Mouse (Mus musculus): ENCODE results near the gene 1500009L16Rik. TPM values are rescaled to one million over a fixed set of nuclear protein-coding genes. Genes with fewer than 3 reads are reported as not detected.

Gene 1500009L16Rik
- polyA plus RNA-seq (2016; fragmentation: Nextera tagmentation; extraction: Ambion mirVana): 41.6 and 45.4 TPM in 2 replicates

GRCm38 (mm10) chr10:83722579-83723031, at the start of gene 1500009L16Rik:
Gene 1500009L16Rik (plus strand): TSS chr10:83722865.
- DNase-seq (ENCODE audit: low spot score): peak; percentile 91
- Histone ChIP-seq H3K4me3 (peak within 1 kb of the TSS; percentile 82), H3K9me3 (peaks cover 5% of the 10 kb centered on the region; the same call in 1 of the 2 replicates), H3K4me1 (replicated peaks) (peaks cover 18% of the 10 kb centered on the region), H3K27ac (peak within 1 kb of the TSS; percentile 87), H3K27me3 (ENCODE audit: insufficient read depth, poor library complexity, severe bottlenecking) (0 out of 2 replicates have a peak, but pooled peaks cover 7% of the 10 kb centered on the region), H3K36me3 (no peaks in the 10 kb centered on the region)
- under 1% methylated on average over 37 of the region's 37 CpGs for WGBS

- 88% methylated on average over 12 of the region's 12 CpGs for WGBS
- H3K4me3 ChIP-seq: no peak overlapping the region
- H3K4me1 ChIP-seq (replicated peaks): no peaks in the 10 kb centered on the region
- H3K9me3 ChIP-seq: 0 out of 2 replicates have a peak, but pooled peaks cover 3% of the 10 kb centered on the region
- no peaks in the 10 kb centered on the region for H3K27me3 ChIP-seq (ENCODE audit: insufficient read depth, poor library complexity, severe bottlenecking)
- no peaks in the 10 kb centered on the region for H3K36me3 ChIP-seq
- no peak for DNase-seq (ENCODE audit: low spot score)
- 0 out of 2 replicates have a peak overlapping the region, but pooled peaks have one; percentile 1 for H3K27ac ChIP-seq
These were observed 41.3 kb upstream of the 1500009L16Rik start for GRCm38 (mm10) chr10:83681334-83681733.

GRCm38 (mm10) chr10:83688215-83688614, 34.5 kb upstream of the 1500009L16Rik start:
- Histone ChIP-seq H3K36me3 (no peaks in the 10 kb centered on the region), H3K27me3 (ENCODE audit: insufficient read depth, poor library complexity, severe bottlenecking) (no peaks in the 10 kb centered on the region), H3K4me3 (no peak overlapping the region), H3K27ac (no peak overlapping the region), H3K4me1 (replicated peaks) (no peaks in the 10 kb centered on the region), H3K9me3 (no peaks in the 10 kb centered on the region)
- DNase-seq (ENCODE audit: low spot score): no peak
- 95% methylated on average over 2 of the region's 2 CpGs for WGBS

GRCm38 (mm10) chr10:83692175-83692895, 30.3 kb upstream of the 1500009L16Rik start:
- WGBS: 85% methylated on average over 11 of the region's 11 CpGs
- Histone ChIP-seq H3K36me3 (no peaks in the 10 kb centered on the region), H3K4me3 (no peak overlapping the region), H3K27ac (no peak overlapping the region), H3K9me3 (no peaks in the 10 kb centered on the region), H3K27me3 (ENCODE audit: insufficient read depth, poor library complexity, severe bottlenecking) (no peaks in the 10 kb centered on the region), H3K4me1 (replicated peaks) (no peaks in the 10 kb centered on the region)
- DNase-seq (ENCODE audit: low spot score): no peak

- H3K4me3 ChIP-seq: no peak overlapping the region
- 84% methylated on average over 4 of the region's 4 CpGs for WGBS
- no peaks in the 10 kb centered on the region for H3K36me3 ChIP-seq
- H3K27me3 ChIP-seq (ENCODE audit: insufficient read depth, poor library complexity, severe bottlenecking): no peaks in the 10 kb centered on the region
- DNase-seq (ENCODE audit: low spot score): no peak
- no peaks in the 10 kb centered on the region for H3K9me3 ChIP-seq
- no peak overlapping the region for H3K27ac ChIP-seq
- H3K4me1 ChIP-seq (replicated peaks): no peaks in the 10 kb centered on the region
These were observed 26.4 kb upstream of the 1500009L16Rik start for GRCm38 (mm10) chr10:83696226-83696625.

GRCm38 (mm10) chr10:83706628-83707027, 16.0 kb upstream of the 1500009L16Rik start:
- 90% methylated on average over 12 of the region's 12 CpGs for WGBS
- no peaks in the 10 kb centered on the region for H3K4me1 ChIP-seq (replicated peaks)
- no peaks in the 10 kb centered on the region for H3K27me3 ChIP-seq (ENCODE audit: insufficient read depth, poor library complexity, severe bottlenecking)
- no peaks in the 10 kb centered on the region for H3K9me3 ChIP-seq
- H3K36me3 ChIP-seq: no peaks in the 10 kb centered on the region
- no peak overlapping the region for H3K27ac ChIP-seq
- no peak overlapping the region for H3K4me3 ChIP-seq
- DNase-seq (ENCODE audit: low spot score): no peak

GRCm38 (mm10) chr10:83709920-83710319, 12.7 kb upstream of the 1500009L16Rik start:
- no peak for DNase-seq (ENCODE audit: low spot score)
- H3K4me1 ChIP-seq (replicated peaks): no peaks in the 10 kb centered on the region
- H3K4me3 ChIP-seq: no peak overlapping the region
- no peak overlapping the region for H3K27ac ChIP-seq
- no peaks in the 10 kb centered on the region for H3K36me3 ChIP-seq
- no peaks in the 10 kb centered on the region for H3K27me3 ChIP-seq (ENCODE audit: insufficient read depth, poor library complexity, severe bottlenecking)
- 68% methylated on average over 3 of the region's 3 CpGs for WGBS
- no peaks in the 10 kb centered on the region for H3K9me3 ChIP-seq

- 77% methylated on average over 10 of the region's 10 CpGs for WGBS
- Histone ChIP-seq H3K36me3 (no peaks in the 10 kb centered on the region), H3K27me3 (ENCODE audit: insufficient read depth, poor library complexity, severe bottlenecking) (no peaks in the 10 kb centered on the region), H3K4me1 (replicated peaks) (no peaks in the 10 kb centered on the region), H3K9me3 (no peaks in the 10 kb centered on the region), H3K4me3 (no peak overlapping the region), H3K27ac (no peak overlapping the region)
- no peak for DNase-seq (ENCODE audit: low spot score)
These were observed 10.9 kb upstream of the 1500009L16Rik start for GRCm38 (mm10) chr10:83711769-83712168.

- no peaks in the 10 kb centered on the region for H3K9me3 ChIP-seq
- H3K27ac ChIP-seq: no peak overlapping the region
- H3K36me3 ChIP-seq: no peaks in the 10 kb centered on the region
- H3K4me1 ChIP-seq (replicated peaks): peaks cover 18% of the 10 kb centered on the region
- 0 out of 2 replicates have a peak, but pooled peaks cover 4% of the 10 kb centered on the region for H3K27me3 ChIP-seq (ENCODE audit: insufficient read depth, poor library complexity, severe bottlenecking)
- DNase-seq (ENCODE audit: low spot score): no peak
- no peak overlapping the region for H3K4me3 ChIP-seq
- 88% methylated on average over 12 of the region's 12 CpGs for WGBS
These were observed 3.7 kb upstream of the 1500009L16Rik start for GRCm38 (mm10) chr10:83718855-83719474.

- peak overlapping the region; percentile 87 for H3K27ac ChIP-seq
- no peak for DNase-seq (ENCODE audit: low spot score)
- H3K36me3 ChIP-seq: no peaks in the 10 kb centered on the region
- H3K4me3 ChIP-seq: peak overlapping the region; percentile 82
- peaks cover 5% of the 10 kb centered on the region; the same call in 1 of the 2 replicates for H3K9me3 ChIP-seq
- 0 out of 2 replicates have a peak, but pooled peaks cover 7% of the 10 kb centered on the region for H3K27me3 ChIP-seq (ENCODE audit: insufficient read depth, poor library complexity, severe bottlenecking)
- WGBS: under 1% methylated on average over 23 of the region's 23 CpGs
- peaks cover 18% of the 10 kb centered on the region for H3K4me1 ChIP-seq (replicated peaks)
These were observed 390 bp downstream of the 1500009L16Rik start for GRCm38 (mm10) chr10:83723055-83723454.

GRCm38 (mm10) chr10:83724351-83725059, 1.8 kb downstream of the 1500009L16Rik start:
- Histone ChIP-seq H3K27ac (no peak overlapping the region), H3K4me1 (replicated peaks) (peaks cover 18% of the 10 kb centered on the region), H3K36me3 (no peaks in the 10 kb centered on the region), H3K27me3 (ENCODE audit: insufficient read depth, poor library complexity, severe bottlenecking) (0 out of 2 replicates have a peak, but pooled peaks cover 7% of the 10 kb centered on the region), H3K9me3 (peaks cover 5% of the 10 kb centered on the region; the same call in 1 of the 2 replicates), H3K4me3 (no peak overlapping the region)
- WGBS: 85% methylated on average over 15 of the region's 15 CpGs
- DNase-seq (ENCODE audit: low spot score): no peak

GRCm38 (mm10) chr10:83726164-83726563, 3.5 kb downstream of the 1500009L16Rik start:
- Histone ChIP-seq H3K9me3 (peaks cover 5% of the 10 kb centered on the region; the same call in 1 of the 2 replicates), H3K27ac (no peak overlapping the region), H3K36me3 (no peaks in the 10 kb centered on the region), H3K27me3 (ENCODE audit: insufficient read depth, poor library complexity, severe bottlenecking) (0 out of 2 replicates have a peak, but pooled peaks cover 7% of the 10 kb centered on the region), H3K4me3 (no peak overlapping the region), H3K4me1 (replicated peaks) (peaks cover 18% of the 10 kb centered on the region)
- WGBS: 85% methylated on average over 11 of the region's 11 CpGs
- no peak for DNase-seq (ENCODE audit: low spot score)
